Mouse (Mus musculus) common myeloid progenitor, adult 5-6 weeks (primary cell): ENCODE data around the gene Mvb12b. TPM values are rescaled to one million over a fixed set of nuclear protein-coding genes. Genes with fewer than 3 reads are reported as not detected.

Experiments
- ATAC-seq: replicated peaks from 2 replicates; pipeline ENCODE4 v1.8.0; 2016; ENCODE audit warnings: low read depth, mild to moderate bottlenecking, moderate TSS enrichment, inconsistent platforms; ENCODE audit not compliant: poor library complexity, severe bottlenecking
- total RNA-seq: library from RNA; stranded (forward); fragments of 200-1000, 187-1606 nt; gene quantifications from 2 replicates; pipeline ENCODE4 v1.2.3, GENCODE M21; 2017

Gene Mvb12b
- total RNA-seq, 1 experiment from 2014 or later = 25.3 TPM

DNA sequence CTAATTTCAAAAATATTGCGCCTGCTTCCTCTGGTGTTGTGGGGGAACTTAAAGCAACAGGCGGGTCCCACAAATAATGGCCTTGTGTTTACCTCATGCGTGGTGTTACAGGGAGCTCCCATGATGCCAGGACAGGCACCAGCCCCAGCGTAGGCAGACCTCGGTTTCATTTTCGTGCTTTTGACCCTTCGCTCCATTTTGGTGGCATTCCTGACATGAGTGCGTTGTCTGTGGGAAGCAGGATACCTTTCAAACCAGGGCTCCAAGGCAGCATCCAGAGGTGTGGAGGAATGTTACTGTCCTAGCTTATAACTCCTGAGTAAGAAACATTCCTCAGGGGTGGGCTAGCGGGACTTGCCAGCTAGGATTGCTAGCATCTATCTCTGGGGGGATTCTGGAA is 181.3 kb downstream of the Mvb12b start:
- ATAC-seq = no peak

DNA sequence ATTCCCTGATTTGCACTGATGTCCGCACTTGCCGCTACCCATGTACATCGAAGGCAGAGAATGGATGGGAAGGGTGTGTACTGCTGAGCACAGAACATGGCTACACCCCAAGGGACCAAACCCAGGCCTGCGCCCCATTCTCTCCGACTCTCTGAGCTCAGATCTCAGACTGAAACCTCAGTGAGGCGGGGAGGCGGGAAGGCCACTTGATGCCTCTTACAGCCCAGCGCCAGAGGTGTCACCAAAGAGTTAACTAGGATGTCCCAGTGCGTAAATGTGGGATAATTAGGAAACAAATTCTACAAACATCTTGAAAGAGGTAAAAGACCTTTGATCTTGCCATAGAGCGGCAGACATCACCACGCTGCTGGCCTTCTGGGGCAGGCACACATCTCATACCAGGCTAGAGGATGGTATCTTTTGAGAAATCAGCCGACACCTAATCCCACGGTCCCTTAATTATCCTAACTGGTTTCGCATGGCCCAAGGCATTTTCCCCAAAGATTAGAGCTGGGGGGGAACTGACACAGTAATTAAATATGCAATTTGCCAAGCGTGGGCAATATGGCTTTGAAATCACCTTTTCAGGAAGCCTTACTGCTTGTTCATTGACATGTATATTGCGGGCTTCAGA is 181.9 kb downstream of the Mvb12b start:
- no peak for ATAC-seq

DNA sequence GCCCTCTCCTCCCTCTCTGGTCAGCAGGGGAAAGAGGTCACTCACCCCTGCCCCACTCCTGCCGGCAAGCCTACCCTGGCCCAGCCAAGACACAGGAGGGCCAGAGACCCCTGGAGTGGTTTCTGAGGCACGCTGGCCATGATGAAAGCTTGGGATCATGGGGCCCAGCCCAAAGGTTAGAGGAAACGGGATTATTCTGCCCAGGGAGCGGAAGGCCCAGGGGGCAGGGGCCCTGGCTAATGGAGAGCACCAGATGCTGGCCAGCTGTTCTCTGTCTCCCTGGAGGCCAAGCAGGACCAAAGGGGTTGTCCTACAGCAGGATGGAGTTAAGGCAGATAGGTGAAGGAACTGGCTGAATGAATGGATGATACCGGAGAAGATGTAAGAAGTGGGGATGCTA is 184.5 kb downstream of the Mvb12b start:
- ATAC-seq = no peak

DNA sequence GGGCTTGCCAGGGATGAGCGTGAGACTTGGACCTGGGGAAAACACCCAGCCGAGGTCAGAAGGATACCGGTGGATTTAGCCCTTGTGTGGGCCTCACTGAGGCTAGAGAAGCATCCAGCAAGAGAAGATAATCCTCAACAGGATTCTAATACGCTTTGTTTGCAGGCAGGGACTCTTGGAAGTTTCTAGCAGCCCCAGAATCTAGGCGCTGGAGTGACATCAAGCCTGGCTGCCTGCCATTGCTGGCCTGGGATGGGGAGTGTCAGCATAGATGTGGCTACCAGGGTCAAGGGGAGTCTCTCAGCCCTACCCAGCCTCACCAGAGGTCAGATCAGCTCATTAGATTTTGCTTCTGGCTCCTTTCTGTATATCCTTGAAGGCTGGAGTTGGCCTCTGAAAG is 185.0 kb downstream of the Mvb12b start:
- ATAC-seq = no peak

DNA sequence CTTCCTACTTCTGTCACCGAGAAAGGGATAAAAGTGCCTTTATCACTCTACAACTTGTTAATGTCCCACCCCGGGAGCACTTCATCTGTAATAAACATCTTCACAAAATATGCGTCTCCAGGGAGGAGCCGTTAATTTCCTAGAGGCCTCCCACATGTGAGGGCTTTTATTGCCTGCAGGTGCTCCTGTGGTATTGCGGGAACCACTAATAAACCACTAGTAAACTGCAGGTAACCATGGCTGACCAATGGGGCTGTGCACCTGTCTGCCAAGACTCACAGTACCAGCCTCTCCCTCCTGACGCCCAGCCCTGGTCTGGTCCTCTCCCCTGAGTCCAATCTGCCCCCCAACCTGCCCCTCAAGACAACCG is 186.3 kb downstream of the Mvb12b start:
- no peak for ATAC-seq

DNA sequence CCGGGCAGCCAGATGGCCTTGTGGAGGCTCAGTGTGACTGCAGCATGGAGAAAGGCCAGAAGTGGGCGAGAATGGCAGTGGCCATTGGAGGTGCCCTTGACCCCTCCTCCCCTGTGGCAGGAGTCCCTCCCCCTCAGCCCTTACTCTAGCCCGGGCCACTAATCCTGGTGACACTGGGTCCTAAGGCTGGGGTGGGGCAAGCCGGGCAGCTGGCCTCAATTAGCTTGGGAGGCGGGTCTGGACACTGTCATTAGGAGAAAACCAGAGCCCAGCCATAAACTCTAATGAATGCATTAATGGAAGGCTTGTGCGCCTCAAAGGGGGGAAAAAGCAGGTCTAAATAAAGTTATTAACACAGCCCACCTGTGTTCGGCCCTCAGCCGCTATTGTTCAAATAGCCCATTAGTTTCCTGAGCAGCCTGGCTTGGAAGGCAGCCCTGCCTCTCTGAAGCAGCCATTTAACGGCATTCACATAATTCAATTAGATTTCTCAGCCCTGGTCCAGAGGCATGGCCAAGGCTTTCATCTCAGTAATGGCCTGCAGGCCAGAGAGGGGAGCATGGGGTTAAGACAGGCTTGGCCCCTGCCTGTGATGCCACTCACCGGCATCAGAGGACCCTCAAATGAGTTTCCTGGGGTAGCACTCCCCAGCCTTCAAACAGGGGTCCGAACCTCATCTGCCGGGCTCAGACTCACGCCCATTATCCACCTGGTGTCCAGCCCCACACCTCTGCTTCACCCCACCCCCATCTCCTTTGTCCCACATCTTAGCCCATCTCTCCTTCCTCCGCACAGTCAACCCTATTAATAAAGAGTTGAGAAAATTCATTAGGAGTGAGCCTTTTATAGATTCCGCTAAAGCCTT is 186.9 kb downstream of the Mvb12b start:
- ATAC-seq = no peak

DNA sequence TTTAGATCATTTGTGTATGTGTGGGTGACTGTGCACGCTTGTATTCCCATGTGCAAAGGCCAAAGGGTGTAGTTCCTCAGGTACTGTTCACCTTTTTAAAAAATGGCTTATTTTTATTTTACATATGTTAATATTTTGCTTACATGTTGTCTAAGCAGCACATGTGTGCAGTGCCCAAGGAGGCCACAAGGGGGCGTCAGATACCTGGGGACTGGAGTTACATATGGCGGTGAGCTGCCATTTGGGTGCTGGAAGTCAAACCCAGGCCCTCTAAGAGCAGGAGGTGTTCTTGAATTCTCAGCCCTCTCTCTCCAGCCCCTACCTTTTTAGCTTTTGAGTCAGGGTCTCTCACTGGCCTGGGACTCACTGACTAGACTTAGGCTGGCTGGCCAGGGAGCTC is 188.8 kb downstream of the Mvb12b start:
- no peak for ATAC-seq

DNA sequence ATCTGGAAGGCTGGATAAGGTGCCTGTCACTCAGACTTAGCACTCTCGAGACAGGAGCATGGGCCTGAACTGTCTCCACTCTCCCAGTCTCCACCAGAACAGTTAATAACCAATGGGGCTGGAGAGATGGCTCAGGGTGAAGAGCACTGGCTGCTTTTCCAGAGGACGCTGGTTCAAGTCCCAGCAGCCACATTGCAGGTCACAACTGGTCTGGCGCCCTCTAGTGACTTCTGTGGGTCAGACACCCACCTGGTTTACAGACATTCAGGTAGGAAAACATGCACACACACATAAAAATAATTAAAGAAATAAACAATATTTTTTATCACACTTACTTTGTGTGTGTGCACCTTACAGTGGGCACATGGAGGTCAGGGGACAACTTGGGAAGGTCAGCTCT is 191.3 kb downstream of the Mvb12b start:
- ATAC-seq = no peak

DNA sequence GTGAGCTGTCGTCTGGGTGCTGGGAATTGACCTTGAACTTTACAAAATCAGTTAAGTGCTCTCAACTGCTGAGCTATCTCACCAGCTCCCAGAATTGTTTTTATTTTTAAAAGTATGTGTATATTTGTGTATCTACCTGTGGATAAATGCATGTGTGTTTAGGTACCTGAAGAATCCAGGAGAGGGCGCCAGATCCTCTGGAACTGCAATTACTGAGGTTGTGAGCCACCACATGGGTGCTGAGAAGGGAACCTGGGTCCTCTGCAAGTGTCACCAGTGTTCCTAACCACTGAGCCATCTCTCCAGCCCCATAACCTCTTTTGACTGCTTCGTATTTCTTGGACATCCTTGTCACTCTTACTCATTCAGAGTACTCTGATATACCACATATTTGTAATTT is 193.8 kb downstream of the Mvb12b start:
- no peak for ATAC-seq

DNA sequence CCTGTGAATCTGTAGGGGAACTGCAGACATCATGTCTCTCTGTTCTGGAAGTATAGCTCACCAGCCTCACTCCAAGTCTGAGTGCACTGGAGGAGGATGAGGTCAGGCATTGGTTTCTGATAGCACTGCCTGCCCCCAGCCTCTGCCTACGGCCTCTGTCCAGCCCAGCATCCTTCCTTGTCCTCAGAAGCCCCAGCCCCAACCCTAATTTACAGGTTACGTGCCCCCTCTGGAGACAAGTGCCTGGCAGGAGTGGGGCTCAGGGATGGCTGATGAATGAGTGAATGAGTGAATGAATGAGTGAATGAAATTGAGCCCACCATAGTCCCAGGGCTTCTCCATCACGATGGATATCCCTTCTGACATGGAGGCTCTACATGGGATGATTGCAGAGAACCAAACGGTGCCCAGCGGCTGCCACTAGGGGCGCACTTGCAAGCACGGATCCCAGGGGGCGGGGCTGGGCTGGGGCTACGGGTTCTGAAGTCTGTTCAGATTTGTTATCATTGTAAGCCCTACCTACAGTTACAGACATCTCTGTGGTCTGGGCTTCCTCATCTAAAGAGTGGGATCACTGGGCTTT is 197.8 kb downstream of the Mvb12b start:
- ATAC-seq = peak; percentile 54; the same call in 1 of the 2 replicates

DNA sequence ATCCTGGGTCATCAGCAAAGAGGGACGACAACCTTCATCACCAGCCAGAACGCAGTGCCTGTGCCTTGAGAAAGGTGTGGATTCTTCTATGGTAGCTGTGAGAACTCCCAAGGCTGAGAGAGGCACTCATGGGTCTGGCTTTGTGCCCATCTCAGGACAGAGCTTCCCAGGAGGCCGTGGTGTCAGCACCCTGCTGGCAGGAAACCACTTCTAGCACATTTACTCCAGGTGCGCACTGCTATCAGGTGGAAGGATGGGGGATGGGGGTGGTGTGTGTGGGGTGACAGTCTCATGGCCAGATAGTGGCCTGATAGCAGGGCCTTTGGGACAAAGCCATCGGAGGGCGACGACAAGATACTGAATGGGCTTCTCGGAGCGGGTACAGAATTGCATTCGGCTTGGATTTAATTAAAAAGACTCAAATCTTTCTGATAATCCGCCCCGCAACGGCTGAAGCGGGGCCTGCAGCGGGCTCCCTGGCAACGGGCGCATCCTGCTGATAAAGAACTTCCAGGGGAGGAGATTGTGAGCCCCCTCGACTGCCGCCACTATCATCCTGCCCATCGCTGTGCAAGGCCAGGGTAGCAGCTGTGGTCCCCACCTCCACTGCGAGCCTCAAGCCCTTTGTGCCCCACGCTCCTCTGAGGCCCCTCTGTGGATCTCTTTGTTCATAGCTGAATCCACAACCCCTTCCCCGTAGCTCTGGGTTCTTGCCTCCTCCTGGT is 198.4 kb downstream of the Mvb12b start:
- ATAC-seq = no peak

DNA sequence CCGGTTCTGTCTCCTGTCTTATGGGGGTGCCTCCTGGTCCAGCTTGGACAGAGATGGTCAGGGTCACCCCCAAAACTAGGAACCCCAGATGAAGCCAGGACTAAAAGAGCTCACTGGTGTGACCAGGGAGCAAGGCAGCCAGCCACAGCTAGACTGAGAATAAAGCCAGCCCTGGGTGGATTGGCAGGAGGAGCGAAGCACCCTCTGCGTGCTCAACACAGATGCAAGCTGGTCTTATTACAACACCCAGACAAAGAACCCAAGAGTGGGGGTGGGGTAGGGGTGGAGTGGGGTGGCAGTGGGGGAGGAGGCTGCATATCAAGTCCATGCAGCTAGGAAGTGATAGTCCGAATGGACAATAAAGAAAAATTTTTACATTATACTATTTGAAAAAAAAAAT is 204.2 kb downstream of the Mvb12b start:
- ATAC-seq = no peak

DNA sequence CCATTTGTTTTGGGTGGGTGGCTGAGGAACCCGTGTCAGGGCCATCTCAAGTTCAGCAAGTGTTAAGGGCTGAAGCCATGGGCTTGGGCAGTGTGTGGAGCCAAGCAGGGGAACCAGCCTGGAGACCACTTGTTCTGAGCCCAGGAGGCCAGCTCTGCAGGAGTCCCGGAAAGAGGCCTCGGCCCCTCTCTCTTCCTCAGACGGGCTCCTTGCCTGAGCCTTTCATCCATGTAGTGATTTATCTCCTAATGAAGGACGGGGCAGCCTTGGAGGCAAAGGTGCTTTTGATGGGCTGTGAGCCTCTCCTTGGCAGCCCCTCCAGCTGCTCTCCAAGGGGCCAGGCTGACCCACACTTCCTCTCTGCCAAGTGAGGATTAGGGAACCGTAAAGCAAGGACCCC is 204.7 kb downstream of the Mvb12b start:
- ATAC-seq = no peak

DNA sequence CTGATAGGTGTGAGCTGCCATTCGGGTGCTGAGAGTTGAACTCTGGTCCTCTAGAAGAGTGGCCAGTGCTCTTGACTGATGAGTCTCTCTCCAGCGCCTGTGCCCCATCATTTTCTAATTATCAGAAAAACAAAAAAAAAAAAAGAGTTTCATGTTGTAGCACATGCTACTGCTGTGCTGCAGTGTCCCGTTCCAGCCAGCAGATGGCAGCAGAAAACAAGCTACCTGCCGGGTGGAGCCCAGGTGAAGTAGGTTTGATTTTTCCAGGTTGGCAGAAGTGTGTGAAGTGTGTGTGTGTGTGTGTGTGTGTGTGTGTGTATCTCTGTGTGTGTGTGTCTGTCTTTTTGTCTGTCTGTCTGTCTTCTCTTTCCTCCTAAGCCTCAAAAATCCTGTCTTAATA is 205.5 kb downstream of the Mvb12b start:
- ATAC-seq = no peak

Other genes starting within 250 kb of the Mvb12b start
- not detected in 2 replicates for gene Lmx1b, start 247.4 kb downstream of the Mvb12b start, total RNA-seq